Mouse (Mus musculus) megakaryocyte, embryonic 14.5 days (primary cell): ENCODE measurements at regions not wholly inside any gene's neighbourhood (a gene's known extent, or its start where the extent isn't known, plus 50 kb on each side); places are given as distances from the start of the nearest gene placed in this dataset.

Experiments used
- FLI1 ChIP-seq: IDR thresholded peaks from 2 replicates; pipeline ENCODE4 v1.6.1; 2012; ENCODE audit warnings: low read length, inconsistent platforms, mixed read lengths
- GATA1 ChIP-seq: IDR thresholded peaks from 3 replicates; pipeline ENCODE4 v1.6.1; 2012; ENCODE audit warnings: mixed read lengths, low read length, inconsistent platforms, borderline replicate concordance

GRCm38 (mm10) chr12:39919909-39920308, 117.9 kb downstream of the Arl4a start:
- TF ChIP-seq GATA1 (no peak), FLI1 (no peak)
